Mouse (Mus musculus) CD4-positive, CD25-positive, alpha-beta regulatory T cell, adult 4 months (primary cell): ENCODE data around the gene H60b. TPM values are rescaled to one million over a fixed set of nuclear protein-coding genes. Genes with fewer than 3 reads are reported as not detected.
A peak's percentile ranks its signal among the peaks of the same experiment; 100 is the strongest.
"Not testable (repeated sequence)": the region's sequence is repeated elsewhere in the genome, so short reads cannot be mapped to it uniquely, and the experiment has no call there.

Experiments
- ATAC-seq: one replicate; pipeline ENCODE4 v1.8.0; 2017
- polyA plus RNA-seq, 2 experiments: library from polyadenylated mRNA; unstranded; fragments of 100-300 nt; shearing (Covaris generic); gene quantifications; one replicate each; pipeline ENCODE4 v1.2.1; 2017

The H60b gene
- polyA plus RNA-seq = 10 to 100 TPM in 1 of 2 experiments, 1 to 10 TPM in 1; 5.6 to 12.4 TPM

GRCm38 (mm10) chr10:22158310-22158999 lies at the start of gene H60b, which contains the start of gene Raet1e:
Gene H60b (plus strand): TSS chr10:22158586.
Gene Raet1e (plus strand): TSS chr10:22158569.
- ATAC-seq = peak; percentile 40

GRCm38 (mm10) chr10:22140665-22141280 lies 17.6 kb upstream of the H60b start:
- ATAC-seq = peak; percentile 28

- not testable (repeated sequence) for ATAC-seq
These were observed 16.2 kb upstream of the H60b start for GRCm38 (mm10) chr10:22142194-22142593.

GRCm38 (mm10) chr10:22142926-22143325 lies 15.5 kb upstream of the H60b start:
- no peak for ATAC-seq

GRCm38 (mm10) chr10:22148441-22149072 lies 9.8 kb upstream of the H60b start:
- peak; percentile 79 for ATAC-seq

- ATAC-seq = peak; percentile 25
These were observed 9.2 kb upstream of the H60b start, which contains the start of gene E030030I06Rik for GRCm38 (mm10) chr10:22149073-22149690. Gene E030030I06Rik (minus strand): TSS chr10:22149270.

- no peak for ATAC-seq
These were observed 8.5 kb upstream of the H60b start for GRCm38 (mm10) chr10:22149691-22150465.

- ATAC-seq = peak; percentile 7
These were observed 7.8 kb upstream of the H60b start for GRCm38 (mm10) chr10:22150593-22150992.

GRCm38 (mm10) chr10:22151056-22151862 lies 7.1 kb upstream of the H60b start:
- ATAC-seq = not testable (repeated sequence)

GRCm38 (mm10) chr10:22151863-22152640 lies 6.3 kb upstream of the H60b start:
- ATAC-seq = not testable (repeated sequence)

GRCm38 (mm10) chr10:22153147-22153690 lies 5.2 kb upstream of the H60b start:
- ATAC-seq = not testable (repeated sequence)

- ATAC-seq = peak; percentile 12
These were observed 4.3 kb upstream of the H60b start for GRCm38 (mm10) chr10:22154127-22154526.

GRCm38 (mm10) chr10:22154871-22155799 lies 3.3 kb upstream of the H60b start:
- ATAC-seq = no peak

GRCm38 (mm10) chr10:22159131-22159561 lies 760 bp downstream of the H60b start:
- ATAC-seq = no peak

GRCm38 (mm10) chr10:22159581-22160140 lies 1.3 kb downstream of the H60b start:
- no peak for ATAC-seq

- not testable (repeated sequence) for ATAC-seq
These were observed 4.9 kb downstream of the H60b start for GRCm38 (mm10) chr10:22163279-22163678.

GRCm38 (mm10) chr10:22163705-22164583 lies 5.6 kb downstream of the H60b start:
- peak; percentile 66 for ATAC-seq
